Mouse (Mus musculus) right cerebral cortex, adult 2 months (tissue): Measurements from ENCODE around the gene Tedc2.

Experiments used
- DNase-seq, 2 experiments: peaks; one replicate each; pipeline ENCODE4 v3.0.0; 2021 to 2022; ENCODE audit warnings: low spot score in 2 of 2

Gene Tedc2

GRCm38 (mm10) chr17:24212441-24213018, 8.1 kb downstream of the Tedc2 start:
- DNase-seq: no peak

GRCm38 (mm10) chr17:24211631-24212440, 8.8 kb downstream of the Tedc2 start:
- DNase-seq: peak; percentile 89 to 95

GRCm38 (mm10) chr17:24210591-24210990, 10.1 kb downstream of the Tedc2 start:
- no peak for DNase-seq

- DNase-seq: no peak
Observed at GRCm38 (mm10) chr17:24209916-24210240, 10.8 kb downstream of the Tedc2 start.

GRCm38 (mm10) chr17:24209043-24209915, 11.4 kb downstream of the Tedc2 start, which contains the start of gene Ntn3:
Gene Ntn3 (minus strand): TSS chr17:24209531.
- peak in 1 of 2 experiments; percentile 57 for DNase-seq

- no peak for DNase-seq
Observed at GRCm38 (mm10) chr17:24208641-24209042, 12.0 kb downstream of the Tedc2 start.

- no peak for DNase-seq
Observed at GRCm38 (mm10) chr17:24207768-24208640, 12.6 kb downstream of the Tedc2 start.

GRCm38 (mm10) chr17:24206451-24207351, 13.9 kb downstream of the Tedc2 start:
- peak; percentile 75 to 81 for DNase-seq

- DNase-seq: peak in 1 of 2 experiments; percentile 49
Observed at GRCm38 (mm10) chr17:24205908-24206361, 14.7 kb downstream of the Tedc2 start.

- peak; percentile 92 to 94 for DNase-seq
Observed at GRCm38 (mm10) chr17:24205284-24205888, 15.3 kb downstream of the Tedc2 start, which contains the start of gene Tbc1d24. Gene Tbc1d24 (minus strand): TSS chr17:24205562.

- no peak for DNase-seq
Observed at GRCm38 (mm10) chr17:24204846-24205245, 15.8 kb downstream of the Tedc2 start.

- no peak for DNase-seq
Observed at GRCm38 (mm10) chr17:24203611-24204534, 16.8 kb downstream of the Tedc2 start.

GRCm38 (mm10) chr17:24203068-24203467, 17.6 kb downstream of the Tedc2 start:
- no peak for DNase-seq

- DNase-seq: no peak
Observed at GRCm38 (mm10) chr17:24201092-24201491, 19.6 kb downstream of the Tedc2 start.

GRCm38 (mm10) chr17:24199741-24200140, 20.9 kb downstream of the Tedc2 start:
- DNase-seq: no peak

GRCm38 (mm10) chr17:24199252-24199651, 21.4 kb downstream of the Tedc2 start:
- peak; percentile 74 to 75 for DNase-seq

- peak; percentile 65 to 72 for DNase-seq
Observed at GRCm38 (mm10) chr17:24197032-24197824, 23.4 kb downstream of the Tedc2 start.

GRCm38 (mm10) chr17:24195349-24195748, 25.3 kb downstream of the Tedc2 start:
- DNase-seq: no peak
